Mouse (Mus musculus) midbrain, embryonic 14.5 days (tissue): ENCODE results near the gene Ccdc71l. TPM values are rescaled to one million over a fixed set of nuclear protein-coding genes. Genes with fewer than 3 reads are reported as not detected.

Source experiments
- ATAC-seq: fragments of 200-750 bp; cut with Nextera tagmentation; 2 replicates; pipeline ENCODE4 v1.8.0; 2017; ENCODE audit warnings: moderate number of reproducible peaks, moderate library complexity; ENCODE audit not compliant: low FRiP score, low TSS enrichment
- DNase-seq: peaks from one replicate; pipeline ENCODE4 v3.0.0-alpha.2; 2015
- H3K27ac ChIP-seq: fragments of 300-500 bp; sonication (generic); replicated peaks from 2 replicates; pipeline ENCODE4 v1.5.1; 2014; ENCODE audit warnings: mild to moderate bottlenecking, low read depth, low read length, moderate library complexity
- H3K27me3 ChIP-seq: fragments of 300-500 bp; sonication (generic); 2 replicates; pipeline ENCODE4 v1.6.1; 2014; ENCODE audit warnings: low read length, control low read depth, mixed read lengths; ENCODE audit not compliant: control insufficient read depth, insufficient read depth
- H3K36me3 ChIP-seq: fragments of 300-500 bp; sonication (generic); 2 replicates; pipeline ENCODE4 v1.6.1; 2014; ENCODE audit warnings: low read length, control low read depth; ENCODE audit not compliant: control insufficient read depth, insufficient read depth
- H3K4me1 ChIP-seq: fragments of 300-500 bp; sonication (generic); 2 replicates; pipeline ENCODE4 v1.6.1; 2014; ENCODE audit warnings: mild to moderate bottlenecking, antibody characterized with exemption, low read length, control low read depth; ENCODE audit not compliant: control insufficient read depth, insufficient read depth
- H3K4me2 ChIP-seq: fragments of 300-500 bp; sonication (generic); 2 replicates; pipeline ENCODE4 v1.6.1; 2014; ENCODE audit warnings: mild to moderate bottlenecking, low read length, moderate library complexity
- H3K4me3 ChIP-seq: fragments of 300-500 bp; sonication (generic); replicated peaks from 2 replicates; pipeline ENCODE4 v1.5.1; 2014; ENCODE audit warnings: low read depth, low read length
- H3K9ac ChIP-seq: fragments of 300-500 bp; sonication (generic); replicated peaks from 2 replicates; pipeline ENCODE4 v1.6.1; 2014; ENCODE audit warnings: mild to moderate bottlenecking, low read length, moderate library complexity
- H3K9me3 ChIP-seq: fragments of 300-500 bp; sonication (generic); 2 replicates; pipeline ENCODE4 v1.6.1; 2016; ENCODE audit warnings: low read length, control low read depth, mixed read lengths; ENCODE audit not compliant: control insufficient read depth
- WGBS: fragments of 180-500 bp; shearing (Covaris S2); extraction: QIAGEN DNeasy Blood & Tissue Kit; methylation state at CpG from one replicate; pipeline ENCODE4 v1.1.7; 2014; 5-methylcytosine and 5-hydroxymethylcytosine counted together
- polyA plus RNA-seq: library from polyadenylated mRNA; unstranded; fragments of >200 nt; fragmentation: Nextera tagmentation; extraction: Ambion mirVana; gene quantifications from 2 replicates; pipeline ENCODE4 v1.2.1, GENCODE M21; 2014

The Ccdc71l gene
- polyA plus RNA-seq, 1 experiment from 2014 or later, result 8.4 TPM

DNA sequence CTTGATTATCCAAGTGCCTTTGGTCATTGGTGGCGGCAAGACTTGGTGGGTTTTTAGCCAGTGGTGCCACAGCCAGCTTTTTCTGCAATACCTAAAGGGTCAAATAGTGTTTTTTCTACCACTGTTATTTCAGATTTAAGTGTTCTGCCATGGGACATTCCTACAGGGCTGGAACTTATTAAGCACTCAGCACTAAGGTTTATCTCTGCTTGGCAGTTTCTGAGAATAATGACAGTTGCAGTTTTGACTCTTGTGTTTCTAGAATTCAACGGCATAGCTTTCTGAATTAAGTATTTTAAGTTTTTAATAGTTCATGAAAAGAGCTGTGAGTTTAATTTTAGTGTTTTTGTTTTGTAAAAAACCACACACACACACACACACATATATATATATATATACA lies 2.5 kb downstream of the Ccdc71l start:
- no peaks in the 10 kb centered on the region for H3K36me3 ChIP-seq
- H3K27me3 ChIP-seq, result no peaks in the 10 kb centered on the region
- no peak overlapping the region for H3K27ac ChIP-seq
- peak overlapping the region; percentile 84 for H3K4me3 ChIP-seq
- ATAC-seq (no peak), DNase-seq (no peak)
- H3K9me3 ChIP-seq, result no peaks in the 10 kb centered on the region
- H3K9ac ChIP-seq, result no peak overlapping the region
- H3K4me1 ChIP-seq, result peaks cover 24% of the 10 kb centered on the region
- peak overlapping the region; percentile 86 for H3K4me2 ChIP-seq
- 92% methylated on average over 2 of the region's 2 CpGs for WGBS

DNA sequence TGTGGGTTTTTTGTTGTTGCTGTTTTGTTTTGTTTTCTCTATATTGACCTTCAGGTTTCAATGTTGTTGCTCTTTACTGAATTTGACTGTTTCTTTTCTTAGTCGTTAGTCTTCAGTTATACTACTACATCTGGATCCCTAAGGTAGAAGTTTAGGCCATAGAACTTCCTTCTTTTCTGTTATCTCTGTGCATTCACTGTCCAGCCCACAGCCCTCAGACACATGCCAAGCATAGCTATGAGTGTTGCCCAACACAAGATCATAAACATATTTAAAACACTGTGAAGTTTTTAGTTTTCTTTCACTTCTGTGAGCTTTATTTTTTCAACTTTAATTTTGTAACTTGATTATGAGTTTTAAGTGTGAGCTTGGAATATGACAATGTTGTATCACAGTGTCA lies 41.0 kb downstream of the Ccdc71l start:
- H3K9me3 ChIP-seq, result no peaks in the 10 kb centered on the region
- WGBS, result 86% methylated on average over 1 of the region's 1 CpGs

DNA sequence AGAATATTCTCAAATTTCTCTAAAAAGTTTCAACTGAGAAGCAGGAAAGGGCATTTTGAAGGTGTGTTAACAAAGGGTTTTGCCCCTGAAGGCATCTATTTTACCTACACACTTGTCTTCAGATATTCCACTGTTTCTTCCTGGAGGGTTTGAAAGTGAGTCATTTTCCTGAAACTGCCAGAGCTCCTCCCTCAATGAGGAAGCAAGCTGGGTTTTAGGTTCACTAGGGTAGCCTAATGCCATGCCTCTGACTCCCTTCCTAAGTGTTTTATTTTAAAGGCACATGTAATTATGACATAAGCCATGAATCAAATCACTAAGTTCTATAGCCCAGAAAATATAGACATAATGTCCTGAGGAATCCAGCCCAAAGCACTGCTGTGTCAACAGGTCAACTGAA lies 49.3 kb downstream of the Ccdc71l start:
- DNase-seq, result no peak
- ATAC-seq, result no peak
- H3K27ac ChIP-seq, result no peak overlapping the region
- no peak overlapping the region for H3K9ac ChIP-seq
- H3K4me1 ChIP-seq, result no peaks in the 10 kb centered on the region
- H3K36me3 ChIP-seq, result no peaks in the 10 kb centered on the region
- no peaks in the 10 kb centered on the region for H3K27me3 ChIP-seq
- H3K4me3 ChIP-seq, result no peak overlapping the region
- no peaks in the 10 kb centered on the region for H3K9me3 ChIP-seq
- H3K4me2 ChIP-seq, result no peak overlapping the region

More for the DNA sequence above, 41.0 kb downstream of the Ccdc71l start:
- no peak overlapping the region for H3K27ac ChIP-seq
- DNase-seq (no peak), ATAC-seq (no peak)
- no peak overlapping the region for H3K9ac ChIP-seq
- H3K4me1 ChIP-seq, result no peaks in the 10 kb centered on the region
- H3K4me3 ChIP-seq, result no peak overlapping the region
- no peaks in the 10 kb centered on the region for H3K27me3 ChIP-seq
- H3K36me3 ChIP-seq, result no peaks in the 10 kb centered on the region
- H3K4me2 ChIP-seq, result no peak overlapping the region

DNA sequence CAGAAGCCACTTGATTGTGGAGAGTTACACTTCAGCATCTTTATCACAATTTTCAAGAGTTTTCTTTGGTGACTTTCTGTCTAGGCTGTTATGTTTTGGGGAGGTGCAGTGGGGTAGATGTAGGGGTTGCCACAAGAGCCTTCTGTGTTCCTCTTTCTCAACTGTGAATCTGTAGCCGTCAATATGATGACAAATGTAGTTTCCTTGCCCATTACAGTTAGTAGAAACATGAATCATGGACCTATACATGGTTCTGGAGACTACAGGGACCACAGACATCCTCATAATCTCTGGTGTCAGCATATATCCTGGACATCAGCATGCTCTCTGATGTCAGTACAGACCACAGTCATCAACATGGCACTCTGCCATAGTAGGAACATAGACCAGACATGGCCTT lies 52.5 kb downstream of the Ccdc71l start:
- Histone ChIP-seq H3K4me3 (no peak overlapping the region), H3K27ac (no peak overlapping the region), H3K9me3 (no peaks in the 10 kb centered on the region), H3K9ac (no peak overlapping the region), H3K4me2 (no peak overlapping the region), H3K36me3 (no peaks in the 10 kb centered on the region), H3K27me3 (no peaks in the 10 kb centered on the region), H3K4me1 (no peaks in the 10 kb centered on the region)
- 77% methylated on average over 1 of the region's 1 CpGs for WGBS
- no peak for ATAC-seq
- no peak for DNase-seq

Other genes starting within 250 kb of the Ccdc71l start
- 0.40 and 1.5 TPM in 2 replicates for gene Pik3cg, start 170.0 kb upstream of the Ccdc71l start, polyA plus RNA-seq